Mouse (Mus musculus) stomach, postnatal 0 days (tissue): ENCODE data around the gene Fam180a.

Source experiments
- CTCF ChIP-seq: IDR thresholded peaks from 2 replicates; pipeline ENCODE4 v1.5.1; 2016; ENCODE audit warnings: antibody characterized with exemption, low read depth, mild to moderate bottlenecking, moderate library complexity
- EP300 ChIP-seq: optimal IDR thresholded peaks from 2 replicates; pipeline ENCODE3; 2016; ENCODE audit warnings: antibody characterized with exemption

DNA sequence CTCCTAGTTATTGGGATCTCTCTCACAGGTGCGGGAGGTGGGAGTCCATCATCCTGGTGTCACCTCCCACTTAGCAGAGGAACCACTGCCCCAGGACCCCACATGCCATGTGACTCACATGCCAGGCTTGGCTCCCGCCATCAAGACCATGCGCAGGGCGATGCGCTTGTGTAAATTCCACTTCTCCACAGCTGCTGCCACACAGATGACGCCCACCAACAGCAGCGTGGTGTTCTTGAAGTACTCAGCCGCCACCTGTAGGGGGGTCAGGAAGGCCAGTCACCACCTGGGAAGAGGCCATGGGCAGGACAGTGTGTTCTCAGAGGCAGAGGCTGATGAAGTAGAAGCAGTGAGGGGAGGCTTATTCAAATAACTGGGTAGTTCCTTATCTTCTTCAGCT, 36.3 kb downstream of the Fam180a start:
- TF ChIP-seq EP300, result no peak
- TF ChIP-seq CTCF, result no peak
